In genomic region chr5:37716505-37717372, GRCm38 (mm10) we compare ENCODE assay signal across 8 mouse cellular contexts. TPM values are rescaled to one million over a fixed set of nuclear protein-coding genes. Genes with fewer than 3 reads are reported as not detected.
A peak's percentile ranks its signal among the peaks of the same experiment; 100 is the strongest.
DNase-seq lines count a peak whose midpoint lies in the region; ATAC-seq and TF ChIP-seq lines count a peak whose summit lies in the region.

Gene Stk32b, minus strand, starts transcription at chr5:37717171.

- peak within 1 kb of the TSS; percentile 43; the same call in 1 of the 2 replicates for H3K9ac ChIP-seq in heart, embryonic 11.5 days (ENCODE audit: low read depth, low read length)
- H3K9ac ChIP-seq in kidney, embryonic 16.5 days (replicated peaks; ENCODE audit: low read length) = peak within 1 kb of the TSS; percentile 23; the same call in 1 of the 2 replicates
- H3K9ac ChIP-seq in lung, postnatal 0 days (replicated peaks; ENCODE audit: low read depth) = no peak within 1 kb of the TSS
- peak within 1 kb of the TSS; percentile 23; the same call in 1 of the 2 replicates for H3K9ac ChIP-seq in stomach, postnatal 0 days (ENCODE audit: low read length)

- ATAC-seq in heart, embryonic 11.5 days (replicated peaks; ENCODE audit: insufficient number of reproducible peaks, low FRiP score, low TSS enrichment) = peak; percentile 62
- peak; percentile 87 for ATAC-seq in kidney, embryonic 16.5 days (ENCODE audit: low FRiP score, low TSS enrichment)
- peak; percentile 64 for ATAC-seq in lung, postnatal 0 days
- peak; percentile 61 for ATAC-seq in stomach, postnatal 0 days (ENCODE audit: low FRiP score, low TSS enrichment)

- under 1% methylated on average over 40 of the region's 40 CpGs for WGBS in heart, embryonic 11.5 days (ENCODE audit: insufficient replicate concordance)
- under 1% methylated on average over 40 of the region's 40 CpGs for WGBS in kidney, embryonic 16.5 days
- 4% methylated on average over 40 of the region's 40 CpGs for WGBS in lung, postnatal 0 days
- under 1% methylated on average over 40 of the region's 40 CpGs for WGBS in stomach, postnatal 0 days

- peak; percentile 34 to 38 for DNase-seq in cerebellum, postnatal 4 days (ENCODE audit: low spot score in 2 of 2)
- DNase-seq in cerebellum, adult 11-12 months = no peak
- peak; percentile 64 for DNase-seq in brain, embryonic 18.5 days (ENCODE audit: low read depth, low spot score)
- peak; percentile 49 for DNase-seq in lung, postnatal 0 days (ENCODE audit: low spot score)
- DNase-seq in stomach, postnatal 0 days (ENCODE audit: low spot score) = peak; percentile 50
- no peak for DNase-seq in urinary bladder, postnatal 10 days (ENCODE audit: low spot score)

- no peak for TF ChIP-seq CTCF in lung, postnatal 0 days (IDR thresholded peaks at IDR 0.05)
- TF ChIP-seq CTCF in stomach, postnatal 0 days (IDR thresholded peaks at IDR 0.05; ENCODE audit: low read depth) = no peak

- H3K4me1 ChIP-seq in heart, embryonic 11.5 days (ENCODE audit: control insufficient read depth, insufficient read depth, low read length) = peaks cover 11% of the 10 kb centered on the region
- H3K4me1 ChIP-seq in kidney, embryonic 16.5 days (ENCODE audit: insufficient read depth, low read length) = no peaks in the 10 kb centered on the region
- H3K4me1 ChIP-seq in lung, postnatal 0 days (ENCODE audit: insufficient read depth, low read depth, low read length) = no peaks in the 10 kb centered on the region
- H3K4me1 ChIP-seq in stomach, postnatal 0 days (replicated peaks; ENCODE audit: control insufficient read depth, insufficient read depth) = no peaks in the 10 kb centered on the region

- H3K27ac ChIP-seq in heart, embryonic 11.5 days (ENCODE audit: low read depth, low read length) = no peak within 1 kb of the TSS
- no peak within 1 kb of the TSS for H3K27ac ChIP-seq in kidney, embryonic 16.5 days (ENCODE audit: low read length)
- no peak within 1 kb of the TSS for H3K27ac ChIP-seq in lung, postnatal 0 days (ENCODE audit: low read length)
- H3K27ac ChIP-seq in stomach, postnatal 0 days (replicated peaks) = no peak within 1 kb of the TSS

- no peaks in the 10 kb centered on the region for H3K9me3 ChIP-seq in heart, embryonic 11.5 days (replicated peaks; ENCODE audit: control insufficient read depth, low read length)
- 0 out of 2 replicates have a peak, but pooled peaks cover 5% of the 10 kb centered on the region for H3K9me3 ChIP-seq in kidney, embryonic 16.5 days (ENCODE audit: low read length)
- H3K9me3 ChIP-seq in lung, postnatal 0 days (ENCODE audit: low read length) = no peaks in the 10 kb centered on the region
- H3K9me3 ChIP-seq in stomach, postnatal 0 days (ENCODE audit: control insufficient read depth, low read length) = no peaks in the 10 kb centered on the region

- no peak for TF ChIP-seq EP300 in lung, postnatal 0 days (IDR thresholded peaks at IDR 0.05)
- TF ChIP-seq EP300 in stomach, postnatal 0 days (optimal IDR thresholded peaks at IDR 0.05) = no peak

- peak within 1 kb of the TSS; percentile 44 for H3K4me3 ChIP-seq in heart, embryonic 11.5 days (ENCODE audit: low read depth, low read length)
- peak within 1 kb of the TSS; percentile 32 for H3K4me3 ChIP-seq in kidney, embryonic 16.5 days (ENCODE audit: low read length)
- peak within 1 kb of the TSS; percentile 19; the same call in 1 of the 2 replicates for H3K4me3 ChIP-seq in lung, postnatal 0 days (ENCODE audit: low read depth, low read length)
- H3K4me3 ChIP-seq in stomach, postnatal 0 days (ENCODE audit: low read depth, low read length) = peak within 1 kb of the TSS; percentile 37

- no peaks in the 10 kb centered on the region for H3K36me3 ChIP-seq in heart, embryonic 11.5 days (ENCODE audit: control insufficient read depth, insufficient read depth, low read length)
- no peaks in the 10 kb centered on the region for H3K36me3 ChIP-seq in kidney, embryonic 16.5 days (ENCODE audit: insufficient read depth, low read length)
- no peaks in the 10 kb centered on the region for H3K36me3 ChIP-seq in lung, postnatal 0 days (ENCODE audit: insufficient read depth, low read length)
- no peaks in the 10 kb centered on the region for H3K36me3 ChIP-seq in stomach, postnatal 0 days (ENCODE audit: control insufficient read depth, insufficient read depth, low read length)

- peaks cover 29% of the 10 kb centered on the region for H3K27me3 ChIP-seq in heart, embryonic 11.5 days (ENCODE audit: control insufficient read depth, insufficient read depth, low read length)
- H3K27me3 ChIP-seq in kidney, embryonic 16.5 days (ENCODE audit: insufficient read depth, low read length) = peaks cover 4% of the 10 kb centered on the region
- peaks cover 6% of the 10 kb centered on the region; the same call in 1 of the 2 replicates for H3K27me3 ChIP-seq in lung, postnatal 0 days (replicated peaks; ENCODE audit: insufficient read depth, low read length)
- no peaks in the 10 kb centered on the region for H3K27me3 ChIP-seq in stomach, postnatal 0 days (ENCODE audit: control insufficient read depth, insufficient read depth, low read length)

- peak within 1 kb of the TSS; percentile 81 for H3K4me2 ChIP-seq in heart, embryonic 11.5 days
- peak within 1 kb of the TSS; percentile 49 for H3K4me2 ChIP-seq in kidney, embryonic 16.5 days (replicated peaks; ENCODE audit: low read depth, low read length)
- H3K4me2 ChIP-seq in lung, postnatal 0 days (replicated peaks; ENCODE audit: low read depth, low read length) = peak within 1 kb of the TSS; percentile 56
- peak within 1 kb of the TSS; percentile 61 for H3K4me2 ChIP-seq in stomach, postnatal 0 days (replicated peaks; ENCODE audit: low read depth)

RNA-seq across cellular contexts. Expression of gene Stk32b, which starts in this region (rescaled TPM):
- 0.58 and 0.90 TPM in 2 replicates for polyA plus RNA-seq in heart, embryonic 11.5 days (2014; fragmentation: Nextera tagmentation; extraction: Ambion mirVana)
- polyA plus RNA-seq in kidney, embryonic 16.5 days (2015; fragmentation: Nextera tagmentation; extraction: Ambion mirVana) = 3.8 and 4.8 TPM in 2 replicates
- polyA plus RNA-seq in lung, postnatal 0 days (2015; fragmentation: Nextera tagmentation; extraction: Ambion mirVana) = 0.05 TPM in 1 of 2 replicates, not detected in the other
- 3.1 and 5.2 TPM in 2 replicates for polyA plus RNA-seq in stomach, postnatal 0 days (2015; fragmentation: Nextera tagmentation; extraction: Ambion mirVana)

Comparison
In these comparisons a context has a peak if more than half of its experiments do, and no peak if none do; other contexts are left out.
1. DNase-seq: peak in cerebellum, postnatal 4 days (2 of 2), brain, embryonic 18.5 days (single experiment) and stomach, postnatal 0 days (single experiment); none in cerebellum, adult 11-12 months (single experiment) and urinary bladder, postnatal 10 days (single experiment).
2. Peak in ATAC-seq, H3K4me3 ChIP-seq, H3K9ac ChIP-seq and H3K4me2 ChIP-seq in heart, embryonic 11.5 days; RNA of the gene not detected or under 1 TPM.
3. Peak in DNase-seq, ATAC-seq, H3K4me3 ChIP-seq and H3K4me2 ChIP-seq in lung, postnatal 0 days; RNA of the gene not detected or under 1 TPM.
4. Peak in every context shown above with its lines, with median percentiles within 50 percentile points of each other: ATAC-seq, H3K4me2 ChIP-seq and H3K4me3 ChIP-seq.